Mouse (Mus musculus) midbrain, embryonic 11.5 days (tissue): ENCODE results near the gene Zfp13. TPM values are rescaled to one million over a fixed set of nuclear protein-coding genes. Genes with fewer than 3 reads are reported as not detected.

Source experiments
- ATAC-seq: fragments of 200-750 bp; cut with Nextera tagmentation; 2 replicates; pipeline ENCODE4 v1.8.0; 2017; ENCODE audit warnings: moderate TSS enrichment, moderate library complexity; ENCODE audit not compliant: low FRiP score
- DNase-seq: peaks from one replicate; pipeline ENCODE4 v3.0.0; 2015; ENCODE audit warnings: low spot score; ENCODE audit errors: missing footprints
- H3K27ac ChIP-seq: fragments of 300-500 bp; sonication (generic); 2 replicates; pipeline ENCODE4 v1.5.1; 2014; ENCODE audit warnings: low read depth, low read length
- H3K27me3 ChIP-seq: fragments of 300-500 bp; sonication (generic); 2 replicates; pipeline ENCODE4 v1.6.1; 2014; ENCODE audit warnings: mild to moderate bottlenecking, low read length, moderate library complexity, mixed read lengths; ENCODE audit not compliant: control insufficient read depth, insufficient read depth
- H3K36me3 ChIP-seq: fragments of 300-500 bp; sonication (generic); 2 replicates; pipeline ENCODE4 v1.6.1; 2014; ENCODE audit warnings: mild to moderate bottlenecking, low read length, moderate library complexity, mixed read lengths; ENCODE audit not compliant: control insufficient read depth, insufficient read depth
- H3K4me1 ChIP-seq: fragments of 300-500 bp; sonication (generic); 2 replicates; pipeline ENCODE4 v1.6.1; 2014; ENCODE audit warnings: low read length; ENCODE audit not compliant: control insufficient read depth, insufficient read depth
- H3K4me2 ChIP-seq: fragments of 300-500 bp; sonication (generic); 2 replicates; pipeline ENCODE4 v1.6.1; 2014; ENCODE audit warnings: mild to moderate bottlenecking, moderate library complexity
- H3K4me3 ChIP-seq: fragments of 300-500 bp; sonication (generic); 2 replicates; pipeline ENCODE4 v1.5.1; 2014; ENCODE audit warnings: low read depth, low read length
- H3K9ac ChIP-seq: fragments of 300-500 bp; sonication (generic); 2 replicates; pipeline ENCODE4 v1.6.1; 2014; ENCODE audit warnings: low read length
- H3K9me3 ChIP-seq: fragments of 300-500 bp; sonication (generic); 2 replicates; pipeline ENCODE4 v1.6.1; 2016; ENCODE audit warnings: low read length; ENCODE audit not compliant: control insufficient read depth
- WGBS: fragments of 180-500 bp; shearing (Covaris S2); extraction: QIAGEN DNeasy Blood & Tissue Kit; methylation state at CpG from one replicate; pipeline ENCODE4 v1.1.7; 2014; 5-methylcytosine and 5-hydroxymethylcytosine counted together
- polyA plus RNA-seq: library from polyadenylated mRNA; unstranded; fragments of >200 nt; fragmentation: Nextera tagmentation; extraction: Ambion mirVana; gene quantifications from 2 replicates; pipeline ENCODE4 v1.2.1, GENCODE M21; 2014

Gene Zfp13
- polyA plus RNA-seq, 1 experiment from 2014 or later: 16.5 TPM

DNA sequence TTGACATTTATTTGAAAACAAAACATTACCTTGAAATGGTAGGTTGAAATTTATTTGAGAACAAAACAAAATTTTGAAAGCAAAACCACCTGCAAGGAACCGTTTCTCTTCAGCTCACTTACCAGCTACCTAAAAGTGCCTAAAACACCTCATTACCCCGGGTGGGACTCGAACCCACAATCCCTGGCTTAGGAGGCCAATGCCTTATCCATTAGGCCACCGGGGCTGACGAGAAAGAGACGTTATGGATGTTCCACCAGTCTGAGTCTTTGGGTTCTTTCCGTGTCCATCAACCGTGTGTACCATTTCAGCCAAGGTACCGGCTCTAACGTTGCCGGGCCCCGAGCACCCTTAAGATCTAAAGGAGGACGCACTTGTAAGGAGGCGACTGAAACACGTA lies 50.7 kb downstream of the Zfp13 start:
- Histone ChIP-seq H3K9me3 (no peaks in the 10 kb centered on the region), H3K9ac (peak overlapping the region; percentile 27; the same call in 1 of the 2 replicates), H3K27me3 (no peaks in the 10 kb centered on the region), H3K4me1 (peaks cover 8% of the 10 kb centered on the region), H3K36me3 (no peaks in the 10 kb centered on the region), H3K4me3 (peak overlapping the region; percentile 47), H3K27ac (no peak overlapping the region), H3K4me2 (peak overlapping the region; percentile 55)
- ATAC-seq (peak; percentile 34), DNase-seq (peak; percentile 100)
- WGBS: under 1% methylated on average over 15 of the region's 15 CpGs

DNA sequence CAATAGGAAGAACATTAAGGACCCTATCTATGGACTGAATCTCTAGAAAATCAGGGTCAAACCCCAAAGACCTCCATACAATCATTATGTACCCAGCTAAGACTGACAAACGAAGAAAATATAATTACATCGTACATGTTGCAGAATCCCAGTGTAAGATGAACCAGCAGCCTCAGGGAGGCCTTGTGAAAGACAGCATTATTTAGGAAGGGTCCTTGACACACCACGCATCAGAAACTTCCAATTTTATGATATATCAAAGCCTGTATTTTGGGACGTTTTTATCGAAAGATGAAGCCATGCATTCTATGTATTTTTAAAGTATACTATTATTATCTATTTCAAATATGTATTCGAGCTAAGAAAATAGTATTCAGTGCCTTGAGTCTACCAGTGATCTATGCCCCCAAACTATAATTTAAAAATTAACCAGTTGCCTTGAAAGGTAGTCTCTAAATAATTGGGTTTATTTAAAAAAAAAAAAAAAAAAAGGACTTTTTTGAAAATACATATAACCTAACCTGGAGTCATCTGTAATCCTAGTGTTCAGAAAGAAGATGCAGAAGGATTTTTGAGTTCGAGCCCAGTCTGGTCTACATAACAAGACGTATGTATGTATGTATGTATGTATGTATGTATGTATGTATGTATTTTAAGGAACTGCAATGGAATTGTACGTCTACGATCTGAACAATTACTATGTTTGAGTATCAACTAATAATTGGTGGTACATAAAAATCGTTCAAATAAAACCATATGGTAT lies 51.4 kb downstream of the Zfp13 start:
- Histone ChIP-seq H3K9ac (no peak overlapping the region), H3K36me3 (no peaks in the 10 kb centered on the region), H3K4me1 (peaks cover 8% of the 10 kb centered on the region), H3K4me2 (no peak overlapping the region), H3K9me3 (no peaks in the 10 kb centered on the region), H3K27ac (no peak overlapping the region), H3K4me3 (no peak overlapping the region), H3K27me3 (no peaks in the 10 kb centered on the region; the same call in 1 of the 2 replicates)
- ATAC-seq (no peak), DNase-seq (no peak)
- 54% methylated on average over 11 of the region's 11 CpGs for WGBS

- ATAC-seq: peak; percentile 43
- Histone ChIP-seq H3K9ac (peak overlapping the region; percentile 58), H3K27me3 (no peaks in the 10 kb centered on the region; the same call in 1 of the 2 replicates), H3K4me3 (peak overlapping the region; percentile 70), H3K4me1 (peaks cover 8% of the 10 kb centered on the region), H3K27ac (no peak overlapping the region), H3K36me3 (no peaks in the 10 kb centered on the region), H3K4me2 (peak overlapping the region; percentile 36), H3K9me3 (no peaks in the 10 kb centered on the region)
- under 1% methylated on average over 42 of the region's 42 CpGs for WGBS
- peak; percentile 99 for DNase-seq
These were observed 52.4 kb downstream of the Zfp13 start for GRCm38 (mm10) chr17:23546702-23547505.

DNA sequence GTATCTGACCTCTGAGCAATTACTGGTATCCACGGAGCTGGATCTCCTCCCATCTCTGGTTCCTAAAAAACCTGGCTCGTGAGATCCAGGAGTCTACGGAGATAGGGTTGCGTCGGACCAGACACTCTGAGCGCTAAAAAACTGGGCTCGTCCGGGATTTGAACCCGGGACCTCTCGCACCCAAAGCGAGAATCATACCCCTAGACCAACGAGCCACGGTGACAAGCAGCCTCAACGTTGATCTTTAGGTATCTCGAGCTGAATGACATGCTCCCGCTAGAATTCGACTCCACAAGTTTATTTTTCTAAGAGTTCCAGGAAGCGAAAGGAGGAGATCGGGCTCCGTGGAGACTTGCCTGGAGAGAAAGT lies 53.0 kb downstream of the Zfp13 start:
- ATAC-seq (peak; percentile 49), DNase-seq (peak; percentile 99)
- WGBS: under 1% methylated on average over 20 of the region's 20 CpGs
- Histone ChIP-seq H3K4me1 (peaks cover 6% of the 10 kb centered on the region), H3K27ac (no peak overlapping the region), H3K9me3 (no peaks in the 10 kb centered on the region), H3K9ac (peak overlapping the region; percentile 58), H3K4me3 (peak overlapping the region; percentile 70), H3K4me2 (peak overlapping the region; percentile 36), H3K27me3 (peaks cover 2% of the 10 kb centered on the region), H3K36me3 (no peaks in the 10 kb centered on the region)

GRCm38 (mm10) chr17:23545841-23546240 lies 53.4 kb downstream of the Zfp13 start:
- H3K9ac ChIP-seq: no peak overlapping the region
- H3K9me3 ChIP-seq: no peaks in the 10 kb centered on the region
- H3K36me3 ChIP-seq: no peaks in the 10 kb centered on the region
- H3K4me1 ChIP-seq: peaks cover 2% of the 10 kb centered on the region; the same call in 1 of the 2 replicates
- WGBS: 16% methylated on average over 6 of the region's 6 CpGs
- no peak overlapping the region for H3K27ac ChIP-seq
- DNase-seq (no peak), ATAC-seq (no peak)
- peaks cover 2% of the 10 kb centered on the region for H3K27me3 ChIP-seq
- H3K4me2 ChIP-seq: no peak overlapping the region
- H3K4me3 ChIP-seq: peak overlapping the region; percentile 70; the same call in 1 of the 2 replicates

GRCm38 (mm10) chr17:23544766-23545165 lies 54.5 kb downstream of the Zfp13 start:
- Histone ChIP-seq H3K9me3 (no peaks in the 10 kb centered on the region), H3K27ac (no peak overlapping the region), H3K9ac (no peak overlapping the region), H3K27me3 (peaks cover 3% of the 10 kb centered on the region), H3K4me2 (no peak overlapping the region), H3K4me1 (peaks cover 2% of the 10 kb centered on the region; the same call in 1 of the 2 replicates), H3K36me3 (no peaks in the 10 kb centered on the region), H3K4me3 (no peak overlapping the region)
- ATAC-seq (no peak), DNase-seq (no peak)
- 94% methylated on average over 1 of the region's 1 CpGs for WGBS

GRCm38 (mm10) chr17:23543983-23544382 lies 55.3 kb downstream of the Zfp13 start:
- Histone ChIP-seq H3K9me3 (no peaks in the 10 kb centered on the region), H3K4me1 (peaks cover 1% of the 10 kb centered on the region; the same call in 1 of the 2 replicates), H3K36me3 (no peaks in the 10 kb centered on the region), H3K4me2 (no peak overlapping the region), H3K27ac (no peak overlapping the region), H3K27me3 (peaks cover 7% of the 10 kb centered on the region), H3K9ac (no peak overlapping the region), H3K4me3 (no peak overlapping the region)
- WGBS: 78% methylated on average over 4 of the region's 4 CpGs
- ATAC-seq (no peak), DNase-seq (no peak)

DNA sequence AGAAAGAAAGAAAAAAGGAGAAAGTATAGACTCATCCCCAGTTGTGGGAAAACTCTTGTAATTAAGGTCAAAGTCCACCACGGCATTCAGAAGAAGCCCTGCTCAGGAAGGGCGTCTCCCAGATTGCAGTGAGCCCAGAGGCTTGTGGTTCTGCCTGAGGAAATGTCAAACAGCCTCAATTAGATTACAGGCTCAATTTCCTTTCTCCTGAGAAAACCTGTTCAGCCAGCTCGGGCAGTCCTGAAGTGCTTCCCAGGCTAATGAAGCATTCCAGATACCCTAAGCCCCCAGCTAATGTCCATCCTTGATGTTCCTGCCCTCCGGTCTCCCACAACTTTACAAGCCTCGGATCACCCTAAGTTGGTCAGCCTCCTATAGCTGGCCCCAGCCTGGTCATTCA lies 56.0 kb downstream of the Zfp13 start:
- no peak for ATAC-seq
- no peaks in the 10 kb centered on the region for H3K36me3 ChIP-seq
- H3K27me3 ChIP-seq: peaks cover 7% of the 10 kb centered on the region
- no peak overlapping the region for H3K4me2 ChIP-seq
- no peak for DNase-seq
- H3K4me3 ChIP-seq: no peak overlapping the region
- no peaks in the 10 kb centered on the region for H3K9me3 ChIP-seq
- H3K9ac ChIP-seq: no peak overlapping the region
- H3K4me1 ChIP-seq: no peaks in the 10 kb centered on the region
- no peak overlapping the region for H3K27ac ChIP-seq
- WGBS: 60% methylated on average over 5 of the region's 5 CpGs

GRCm38 (mm10) chr17:23542835-23543234 lies 56.5 kb downstream of the Zfp13 start:
- Histone ChIP-seq H3K27me3 (peaks cover 12% of the 10 kb centered on the region), H3K4me1 (no peaks in the 10 kb centered on the region), H3K27ac (no peak overlapping the region), H3K9ac (no peak overlapping the region), H3K36me3 (no peaks in the 10 kb centered on the region), H3K4me2 (no peak overlapping the region), H3K4me3 (no peak overlapping the region), H3K9me3 (no peaks in the 10 kb centered on the region)
- peak; percentile 84 for DNase-seq
- 63% methylated on average over 4 of the region's 4 CpGs for WGBS
- ATAC-seq: no peak
